Mouse (Mus musculus): ENCODE data around the gene Vhl. TPM values are rescaled to one million over a fixed set of nuclear protein-coding genes. Genes with fewer than 3 reads are reported as not detected.
"Not testable (repeated sequence)": the region's sequence is repeated elsewhere in the genome, so short reads cannot be mapped to it uniquely, and the experiment has no call there.

Gene Vhl
- polyA plus RNA-seq, 1 experiment from 2014 or later: 30.5 TPM

DNA sequence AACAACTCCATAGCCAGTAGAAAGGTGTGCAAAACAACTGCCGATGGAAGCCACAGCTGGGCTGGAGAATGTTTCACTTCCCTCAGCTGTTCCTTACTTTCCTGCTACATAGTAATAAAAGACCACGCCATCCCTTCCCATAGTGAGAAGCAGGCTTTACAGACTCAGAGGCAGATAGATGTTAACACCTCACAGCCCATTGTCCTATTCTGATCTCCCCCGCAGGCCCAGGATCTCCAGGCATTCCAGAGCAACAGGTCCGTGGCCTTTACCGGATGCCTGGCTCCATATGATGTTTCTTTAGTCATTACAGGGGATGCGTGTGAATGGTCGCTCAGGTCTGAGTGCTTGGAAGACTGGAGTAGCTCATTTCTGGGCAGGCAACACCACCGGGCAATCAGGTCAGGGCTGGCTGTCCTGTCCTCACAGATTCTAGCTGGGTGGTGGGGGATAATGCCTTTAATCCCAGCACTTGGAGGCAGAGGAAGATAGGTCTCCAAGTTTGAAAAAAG is 43.9 kb downstream of the Vhl start:
- Histone ChIP-seq H3K4me2 (ENCODE audit: low read depth, low read length) (no peak overlapping the region), H3K4me3 (ENCODE audit: low read length) (no peak overlapping the region), H3K36me3 (ENCODE audit: control insufficient read depth, insufficient read depth, low read length) (peaks cover 3% of the 10 kb centered on the region), H3K27ac (ENCODE audit: low read length) (peak overlapping the region; percentile 70), H3K27me3 (replicated peaks; ENCODE audit: control insufficient read depth, insufficient read depth, low read length) (no peaks in the 10 kb centered on the region), H3K4me1 (ENCODE audit: control insufficient read depth, insufficient read depth, low read length) (peaks cover 19% of the 10 kb centered on the region), H3K9ac (ENCODE audit: low read depth, low read length) (no peak overlapping the region), H3K9me3 (ENCODE audit: control insufficient read depth, low read length) (no peaks in the 10 kb centered on the region; the same call in 1 of the 2 replicates)
- ATAC-seq: no peak
- WGBS: 64% methylated on average over 8 of the region's 8 CpGs

DNA sequence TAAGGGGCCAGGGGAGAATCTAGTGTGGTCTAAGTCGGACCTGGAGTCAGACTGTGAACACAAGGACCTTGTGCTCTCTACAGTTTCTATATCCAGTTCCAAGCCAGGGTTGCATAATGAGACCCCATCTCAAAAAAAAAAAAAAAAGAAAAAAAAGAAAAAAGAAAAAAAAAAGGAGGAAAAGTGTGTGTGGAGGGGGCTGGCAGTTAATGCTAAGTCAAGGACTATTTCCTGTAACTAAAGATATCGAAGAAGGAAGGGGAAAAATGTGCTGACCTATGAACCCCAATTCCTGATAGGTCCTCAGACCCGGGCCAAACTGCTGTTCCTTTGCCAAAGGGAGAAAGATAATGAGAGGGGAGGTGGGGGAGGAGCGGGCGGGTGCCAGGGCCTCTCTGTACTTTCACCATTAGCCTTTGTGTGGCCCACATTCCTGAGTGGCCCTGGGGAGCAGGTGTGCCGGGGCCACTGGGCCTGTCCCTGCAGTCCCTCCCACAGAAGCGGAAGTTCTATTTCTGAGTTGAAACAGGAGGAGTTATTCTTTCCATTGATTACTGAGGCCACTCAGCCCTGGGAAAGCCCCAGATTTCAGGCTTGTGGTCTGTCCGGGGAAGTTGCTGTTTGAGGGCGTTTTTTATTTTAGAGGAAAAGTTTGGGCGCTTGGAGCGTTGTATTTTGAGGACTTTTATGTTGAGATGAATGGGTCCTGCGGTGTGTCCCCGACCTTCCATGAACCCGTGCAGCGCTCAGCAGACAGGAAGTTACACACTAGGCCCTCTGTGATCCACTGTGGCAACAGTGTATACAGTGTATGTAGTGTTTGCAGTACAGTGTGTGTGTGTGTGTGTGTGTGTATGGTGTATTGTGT is 44.8 kb downstream of the Vhl start:
- Histone ChIP-seq H3K27me3 (replicated peaks; ENCODE audit: control insufficient read depth, insufficient read depth, low read length) (no peaks in the 10 kb centered on the region), H3K9me3 (ENCODE audit: control insufficient read depth, low read length) (no peaks in the 10 kb centered on the region; the same call in 1 of the 2 replicates), H3K9ac (ENCODE audit: low read depth, low read length) (peak overlapping the region; percentile 31), H3K4me3 (ENCODE audit: low read length) (no peak overlapping the region), H3K4me1 (ENCODE audit: control insufficient read depth, insufficient read depth, low read length) (peaks cover 19% of the 10 kb centered on the region), H3K27ac (ENCODE audit: low read length) (peak overlapping the region; percentile 85), H3K4me2 (ENCODE audit: low read depth, low read length) (peak overlapping the region; percentile 32), H3K36me3 (ENCODE audit: control insufficient read depth, insufficient read depth, low read length) (peaks cover 3% of the 10 kb centered on the region; the same call in 1 of the 2 replicates)
- ATAC-seq: peak; percentile 97
- WGBS: 30% methylated on average over 15 of the region's 15 CpGs

DNA sequence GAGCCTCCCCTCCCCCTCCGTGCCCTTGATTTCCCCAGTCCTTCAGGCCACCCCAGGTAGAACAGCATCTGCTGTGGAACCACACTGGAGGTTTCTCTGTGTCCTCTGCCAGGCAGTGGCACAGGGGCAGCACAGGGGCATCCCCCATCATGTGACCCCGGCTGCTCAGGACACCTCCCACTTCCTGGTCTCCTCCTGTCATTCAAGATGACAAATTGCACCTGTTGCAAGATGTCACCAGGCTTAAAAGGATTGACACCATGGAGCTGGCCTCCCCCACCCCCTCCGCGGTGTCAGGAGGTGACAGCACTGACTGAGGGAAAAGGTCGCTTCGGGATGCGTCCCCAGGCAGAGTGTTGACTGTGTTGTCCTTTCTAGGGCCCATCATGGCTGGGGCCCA is 46.1 kb downstream of the Vhl start:
- H3K36me3 ChIP-seq (ENCODE audit: control insufficient read depth, insufficient read depth, low read length): peaks cover 3% of the 10 kb centered on the region; the same call in 1 of the 2 replicates
- no peak for ATAC-seq
- H3K9ac ChIP-seq (ENCODE audit: low read depth, low read length): no peak overlapping the region
- H3K9me3 ChIP-seq (ENCODE audit: control insufficient read depth, low read length): no peaks in the 10 kb centered on the region; the same call in 1 of the 2 replicates
- no peak overlapping the region for H3K4me2 ChIP-seq (ENCODE audit: low read depth, low read length)
- H3K27ac ChIP-seq (ENCODE audit: low read length): peak overlapping the region; percentile 85; the same call in 1 of the 2 replicates
- no peaks in the 10 kb centered on the region for H3K27me3 ChIP-seq (replicated peaks; ENCODE audit: control insufficient read depth, insufficient read depth, low read length)
- no peak overlapping the region for H3K4me3 ChIP-seq (ENCODE audit: low read length)
- WGBS: 51% methylated on average over 7 of the region's 7 CpGs
- H3K4me1 ChIP-seq (ENCODE audit: control insufficient read depth, insufficient read depth, low read length): peaks cover 19% of the 10 kb centered on the region

DNA sequence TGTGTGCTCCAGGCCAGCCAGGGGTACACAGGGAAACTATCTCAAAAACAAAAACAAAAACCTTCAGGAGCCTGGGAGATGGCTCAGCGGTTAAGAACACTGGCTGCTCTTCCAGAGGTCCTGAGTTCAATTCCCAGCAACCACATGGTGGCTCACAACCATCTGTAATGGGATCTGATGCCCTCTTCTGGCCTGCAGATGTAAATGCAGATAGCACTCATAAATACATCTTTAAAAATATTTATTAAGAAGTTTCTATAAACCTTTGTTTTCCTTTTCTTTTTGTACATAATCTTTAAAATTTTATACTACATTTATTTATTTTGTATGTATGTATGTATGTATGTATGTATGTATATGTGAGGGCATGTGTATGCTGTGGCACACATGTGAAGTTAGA is 48.3 kb downstream of the Vhl start:
- H3K27me3 ChIP-seq (replicated peaks; ENCODE audit: control insufficient read depth, insufficient read depth, low read length); ATAC-seq; H3K4me3 ChIP-seq (ENCODE audit: low read length); H3K9me3 ChIP-seq (ENCODE audit: control insufficient read depth, low read length); H3K36me3 ChIP-seq (ENCODE audit: control insufficient read depth, insufficient read depth, low read length); H3K27ac ChIP-seq (ENCODE audit: low read length); H3K4me2 ChIP-seq (ENCODE audit: low read depth, low read length); H3K9ac ChIP-seq (ENCODE audit: low read depth, low read length): not testable (repeated sequence)
- 86% methylated on average over 1 of the region's 1 CpGs for WGBS
- peaks cover 22% of the 10 kb centered on the region for H3K4me1 ChIP-seq (ENCODE audit: control insufficient read depth, insufficient read depth, low read length)

DNA sequence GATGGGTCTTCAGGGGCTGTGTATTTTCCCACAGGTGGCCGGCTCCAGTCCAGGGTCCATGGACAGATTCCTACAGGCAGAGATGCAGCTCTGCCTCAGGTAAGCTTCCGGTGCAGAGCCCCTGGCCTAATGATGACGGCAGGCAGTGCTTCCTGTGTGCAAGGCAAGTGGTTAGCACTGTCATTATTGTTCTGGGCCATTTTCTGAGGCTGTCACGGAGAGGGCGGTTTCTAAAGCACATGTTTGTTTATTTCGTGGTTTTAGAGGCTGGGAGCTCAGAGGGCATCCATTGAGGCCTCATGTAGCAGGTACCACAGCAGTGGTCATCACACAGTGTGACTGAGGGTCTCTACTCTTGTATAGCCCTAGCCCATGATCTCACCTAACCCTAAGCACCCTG is 49.2 kb downstream of the Vhl start:
- peaks cover 18% of the 10 kb centered on the region for H3K4me1 ChIP-seq (ENCODE audit: control insufficient read depth, insufficient read depth, low read length)
- no peak overlapping the region for H3K27ac ChIP-seq (ENCODE audit: low read length)
- H3K4me3 ChIP-seq (ENCODE audit: low read length): no peak overlapping the region
- peaks cover 3% of the 10 kb centered on the region; the same call in 1 of the 2 replicates for H3K36me3 ChIP-seq (ENCODE audit: control insufficient read depth, insufficient read depth, low read length)
- 84% methylated on average over 6 of the region's 6 CpGs for WGBS
- H3K4me2 ChIP-seq (ENCODE audit: low read depth, low read length): no peak overlapping the region
- ATAC-seq: no peak
- no peaks in the 10 kb centered on the region for H3K27me3 ChIP-seq (replicated peaks; ENCODE audit: control insufficient read depth, insufficient read depth, low read length)
- H3K9ac ChIP-seq (ENCODE audit: low read depth, low read length): no peak overlapping the region
- H3K9me3 ChIP-seq (ENCODE audit: control insufficient read depth, low read length): no peaks in the 10 kb centered on the region; the same call in 1 of the 2 replicates

DNA sequence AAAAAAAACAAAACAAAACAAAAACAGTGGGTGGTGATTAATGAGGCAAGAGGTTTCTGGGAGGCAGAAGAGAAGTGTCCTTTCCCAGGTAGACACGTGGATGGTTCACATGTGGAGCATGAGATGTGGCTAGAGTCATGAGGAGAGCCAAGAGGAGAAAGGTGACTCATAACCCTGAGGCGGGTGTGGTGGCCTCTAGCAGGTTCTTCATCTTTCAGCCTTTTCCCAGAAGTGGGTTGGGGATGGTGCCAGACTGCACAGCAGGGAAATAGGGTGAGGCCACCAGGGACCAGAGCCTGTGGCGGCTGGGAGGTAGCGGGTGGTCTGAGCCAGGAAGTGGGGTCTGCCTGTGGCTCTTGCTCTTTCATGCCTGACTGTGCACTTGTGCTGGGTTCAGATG is 51.5 kb downstream of the Vhl start:
- H3K27ac ChIP-seq (ENCODE audit: low read length): no peak overlapping the region
- H3K9me3 ChIP-seq (ENCODE audit: control insufficient read depth, low read length): no peaks in the 10 kb centered on the region; the same call in 1 of the 2 replicates
- H3K27me3 ChIP-seq (replicated peaks; ENCODE audit: control insufficient read depth, insufficient read depth, low read length): no peaks in the 10 kb centered on the region
- peaks cover 4% of the 10 kb centered on the region; the same call in 1 of the 2 replicates for H3K4me1 ChIP-seq (ENCODE audit: control insufficient read depth, insufficient read depth, low read length)
- H3K4me3 ChIP-seq (ENCODE audit: low read length): no peak overlapping the region
- peak; percentile 55; the same call in 1 of the 2 replicates for ATAC-seq
- 68% methylated on average over 4 of the region's 4 CpGs for WGBS
- no peak overlapping the region for H3K9ac ChIP-seq (ENCODE audit: low read depth, low read length)
- peaks cover 3% of the 10 kb centered on the region; the same call in 1 of the 2 replicates for H3K36me3 ChIP-seq (ENCODE audit: control insufficient read depth, insufficient read depth, low read length)
- no peak overlapping the region for H3K4me2 ChIP-seq (ENCODE audit: low read depth, low read length)

DNA sequence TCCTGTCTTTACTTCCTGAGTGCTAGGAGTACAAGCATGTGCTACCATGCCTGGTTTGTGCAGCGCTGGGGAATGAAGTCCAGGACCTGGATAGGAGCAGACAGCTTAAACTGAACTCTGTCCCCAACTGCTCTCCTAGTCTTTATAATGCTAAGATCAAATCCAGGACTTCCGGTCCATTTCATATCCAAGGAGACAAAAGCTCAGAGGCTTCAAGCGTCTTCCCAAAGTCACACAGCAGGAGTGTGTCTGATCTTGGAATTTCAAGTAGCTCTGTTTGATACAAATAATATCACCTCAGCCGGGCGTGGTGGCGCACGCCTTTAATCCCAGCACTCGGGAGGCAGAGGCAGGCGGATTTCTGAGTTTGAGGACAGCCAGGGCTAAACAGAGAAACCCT is 52.2 kb downstream of the Vhl start:
- Histone ChIP-seq H3K27ac (ENCODE audit: low read length) (no peak overlapping the region), H3K27me3 (replicated peaks; ENCODE audit: control insufficient read depth, insufficient read depth, low read length) (no peaks in the 10 kb centered on the region), H3K9ac (ENCODE audit: low read depth, low read length) (no peak overlapping the region), H3K4me1 (ENCODE audit: control insufficient read depth, insufficient read depth, low read length) (peaks cover 4% of the 10 kb centered on the region; the same call in 1 of the 2 replicates), H3K9me3 (ENCODE audit: control insufficient read depth, low read length) (no peaks in the 10 kb centered on the region; the same call in 1 of the 2 replicates), H3K4me3 (ENCODE audit: low read length) (no peak overlapping the region), H3K4me2 (ENCODE audit: low read depth, low read length) (no peak overlapping the region), H3K36me3 (ENCODE audit: control insufficient read depth, insufficient read depth, low read length) (peaks cover 3% of the 10 kb centered on the region; the same call in 1 of the 2 replicates)
- ATAC-seq: no peak
- WGBS: 94% methylated on average over 9 of the region's 9 CpGs

DNA sequence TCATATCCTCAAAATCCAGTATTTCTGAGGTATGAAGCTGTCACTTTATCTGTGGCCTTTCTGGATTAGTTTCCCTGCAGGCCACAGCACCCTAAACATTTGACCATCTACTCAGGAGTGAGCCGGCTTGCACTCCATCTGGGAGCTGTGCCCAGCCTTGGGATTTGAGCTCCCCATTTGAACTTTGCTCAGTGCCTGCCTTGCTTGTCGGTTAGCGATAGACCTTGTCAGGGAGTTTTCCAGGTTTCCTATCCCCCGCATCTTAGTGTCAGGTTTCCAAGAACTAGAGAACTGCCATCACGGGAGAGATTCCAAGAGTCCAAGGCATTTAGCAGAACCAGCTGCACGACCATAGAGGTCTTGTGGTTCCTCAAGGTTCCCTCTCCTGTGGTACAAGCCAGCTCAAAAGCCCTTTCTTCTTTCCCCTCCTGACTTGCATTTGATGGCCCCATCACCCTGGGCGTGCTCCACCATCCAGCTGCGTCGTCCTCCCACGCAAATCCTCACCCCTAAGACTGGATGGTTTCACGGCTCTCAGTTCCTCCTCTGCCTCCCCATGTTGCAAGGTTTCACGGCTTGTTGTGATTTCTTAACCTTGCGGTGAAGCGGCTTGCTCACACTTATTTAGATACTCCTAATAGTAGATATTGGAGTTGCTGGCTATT is 53.4 kb downstream of the Vhl start:
- Histone ChIP-seq H3K9me3 (ENCODE audit: control insufficient read depth, low read length) (no peaks in the 10 kb centered on the region), H3K36me3 (ENCODE audit: control insufficient read depth, insufficient read depth, low read length) (no peaks in the 10 kb centered on the region), H3K27me3 (replicated peaks; ENCODE audit: control insufficient read depth, insufficient read depth, low read length) (no peaks in the 10 kb centered on the region), H3K27ac (ENCODE audit: low read length) (no peak overlapping the region), H3K9ac (ENCODE audit: low read depth, low read length) (no peak overlapping the region), H3K4me2 (ENCODE audit: low read depth, low read length) (no peak overlapping the region), H3K4me1 (ENCODE audit: control insufficient read depth, insufficient read depth, low read length) (peaks cover 4% of the 10 kb centered on the region; the same call in 1 of the 2 replicates), H3K4me3 (ENCODE audit: low read length) (no peak overlapping the region)
- 70% methylated on average over 14 of the region's 14 CpGs for WGBS
- ATAC-seq: no peak; the same call in 1 of the 2 replicates
